Mouse (Mus musculus): ENCODE measurements around the gene Pomc. TPM values are rescaled to one million over a fixed set of nuclear protein-coding genes. Genes with fewer than 3 reads are reported as not detected.
"Not testable (repeated sequence)": the region's sequence is repeated elsewhere in the genome, so short reads cannot be mapped to it uniquely, and the experiment has no call there.

Pomc gene
- total RNA-seq, 2 experiments from 2014 or later: 1.2 to 1.3 TPM

DNA sequence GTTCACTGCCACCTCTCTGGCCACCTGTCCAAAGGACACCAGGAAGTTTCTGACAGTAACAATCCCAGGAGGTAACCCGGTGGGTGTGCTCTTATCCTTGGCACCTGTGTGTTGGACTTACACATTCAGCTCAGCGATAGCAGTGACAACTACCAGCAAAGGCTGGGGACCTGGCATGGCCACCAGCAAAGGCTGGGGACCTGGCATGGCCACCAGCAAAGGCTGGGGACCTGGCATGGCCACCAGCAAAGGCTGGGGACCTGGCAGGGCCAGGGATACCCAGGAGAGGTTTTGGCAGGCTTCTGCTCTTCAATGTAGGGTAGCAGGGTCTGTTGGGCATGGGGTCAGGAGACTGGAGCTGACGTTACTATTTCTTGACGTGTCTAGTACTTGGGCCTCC is 12.4 kb downstream of the Pomc start:
- DNase-seq: no peak

DNA sequence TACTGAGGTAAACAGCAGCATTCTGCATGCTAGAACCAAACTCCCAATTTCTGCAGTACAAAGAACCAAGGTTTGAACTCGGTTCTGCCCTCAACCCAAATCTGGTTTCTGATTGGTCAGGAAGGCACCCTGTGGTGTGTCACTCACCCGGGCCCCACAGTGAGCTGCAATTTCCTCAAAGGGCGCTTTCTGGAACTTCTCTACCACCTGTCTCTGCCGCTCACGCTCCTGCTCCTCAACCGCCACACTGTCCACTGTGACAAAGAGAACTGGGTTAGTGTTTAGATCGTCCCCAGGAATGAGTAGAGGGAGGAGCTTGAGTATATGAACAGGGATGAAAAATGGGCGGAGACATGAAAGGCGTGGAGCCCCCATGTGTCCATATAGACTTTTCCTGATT is 13.6 kb downstream of the Pomc start:
- no peak for DNase-seq

DNA sequence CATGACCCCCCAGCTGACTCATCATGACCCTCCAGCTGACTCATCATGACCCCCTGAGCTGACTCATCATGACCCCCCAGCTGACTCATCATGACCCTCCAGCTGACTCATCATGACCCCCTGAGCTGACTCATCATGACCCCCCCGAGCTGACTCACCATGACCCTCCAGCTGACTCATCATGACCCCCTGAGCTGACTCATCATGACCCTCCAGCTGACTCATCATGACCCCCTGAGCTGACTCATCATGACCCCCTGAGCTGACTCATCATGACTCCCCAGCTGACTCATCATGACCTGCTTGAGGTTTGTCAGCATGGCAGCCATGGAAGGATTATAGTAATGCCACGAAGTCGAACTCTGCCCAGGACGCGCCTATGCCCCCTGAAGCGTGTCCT is 18.4 kb downstream of the Pomc start:
- not testable (repeated sequence) for DNase-seq

DNA sequence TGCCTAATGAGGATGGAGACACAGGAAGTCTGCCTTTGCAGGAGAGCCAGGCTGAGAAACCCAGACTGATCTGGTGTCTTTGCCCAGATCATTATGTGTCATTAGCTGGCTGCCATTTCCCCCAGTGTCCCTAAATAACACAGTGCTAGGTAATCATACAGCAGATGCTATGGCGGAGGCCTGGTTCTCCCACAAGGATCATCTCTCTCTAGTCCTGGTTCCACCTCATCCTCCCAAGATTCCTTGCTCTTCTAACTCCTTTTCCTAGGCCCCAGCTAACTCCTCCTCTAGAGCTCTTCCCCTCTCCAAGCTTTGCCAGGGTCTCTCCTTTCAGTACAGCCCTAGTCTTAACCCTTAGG is 26.2 kb downstream of the Pomc start:
- no peak for DNase-seq

DNA sequence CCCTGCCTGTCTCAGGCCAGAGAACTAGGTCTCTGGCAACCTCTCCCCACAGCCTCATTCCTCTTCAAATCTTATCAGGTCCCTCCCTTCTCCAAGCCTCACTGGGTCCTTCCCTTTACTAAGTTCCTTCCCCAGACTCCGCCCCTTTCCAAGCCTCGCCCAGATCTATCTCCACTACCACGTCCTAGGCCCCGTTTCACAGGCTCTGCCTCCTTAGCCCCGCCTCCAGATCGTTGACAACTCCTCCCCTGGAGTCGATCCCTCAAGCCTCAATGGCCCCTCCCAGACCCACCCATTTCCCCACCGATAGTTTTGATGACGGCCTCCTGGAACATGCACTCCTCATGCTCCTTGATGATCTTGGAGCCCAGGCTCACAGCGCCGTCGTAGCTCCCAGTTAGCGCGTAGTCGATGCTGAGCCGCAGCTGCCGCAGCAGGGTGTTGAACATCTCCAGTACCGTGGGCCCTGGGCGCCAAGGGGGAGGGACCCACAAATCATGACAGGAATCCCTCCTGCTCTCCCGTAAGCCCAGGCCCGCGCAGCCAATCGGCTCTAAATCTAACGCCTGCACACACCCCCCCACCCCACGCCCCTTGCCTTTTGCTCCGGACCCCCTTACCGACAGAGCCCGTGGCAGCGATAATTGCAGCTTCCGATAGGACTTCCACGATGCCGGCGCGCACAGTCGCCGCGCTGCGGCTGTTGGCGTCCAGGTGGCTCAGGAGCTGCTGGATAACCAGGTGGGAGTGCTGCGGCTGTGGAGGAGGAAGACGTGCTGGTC is 26.8 kb downstream of the Pomc start:
- peak; percentile 87 to 90 for DNase-seq

DNA sequence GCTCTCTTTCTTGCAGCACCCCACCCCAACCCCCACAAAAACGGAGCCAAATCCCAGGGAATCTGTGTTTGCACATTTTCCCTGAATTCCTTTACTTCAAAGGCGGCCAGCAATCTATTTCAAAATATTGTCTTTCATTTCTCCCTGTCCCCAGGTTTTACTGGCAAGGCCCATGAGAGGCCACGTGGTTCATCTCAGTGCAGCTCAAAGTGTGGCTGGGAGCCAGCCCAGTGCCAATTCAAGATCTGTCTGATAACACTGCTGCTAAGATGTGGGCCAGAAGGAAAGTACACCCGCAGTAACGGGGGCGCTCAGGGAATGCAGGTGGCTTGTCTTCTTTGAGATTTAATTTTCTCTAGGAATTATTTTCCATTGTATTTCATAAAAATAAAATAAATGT is 27.5 kb downstream of the Pomc start:
- peak; percentile 74 to 78 for DNase-seq

DNA sequence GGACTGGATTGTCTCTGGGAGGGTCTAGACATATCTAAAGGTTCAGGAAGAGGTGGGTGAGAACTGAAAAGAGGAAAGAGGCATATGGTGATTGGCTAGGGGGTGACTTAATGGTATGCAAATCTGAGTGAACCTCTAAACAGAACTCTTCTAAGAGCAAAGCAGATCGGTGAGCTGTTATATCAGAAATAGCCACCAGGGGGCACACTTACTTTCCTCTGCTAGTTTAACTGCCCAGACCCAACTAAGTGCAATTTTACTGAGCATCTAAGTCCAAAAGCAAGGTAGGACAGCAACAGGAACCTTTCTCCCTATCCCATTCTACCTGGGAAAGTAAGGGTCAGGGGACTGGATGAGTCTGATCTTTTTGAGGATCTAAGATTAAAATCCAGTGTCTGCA is 29.0 kb downstream of the Pomc start:
- DNase-seq: peak; percentile 75 to 85

DNA sequence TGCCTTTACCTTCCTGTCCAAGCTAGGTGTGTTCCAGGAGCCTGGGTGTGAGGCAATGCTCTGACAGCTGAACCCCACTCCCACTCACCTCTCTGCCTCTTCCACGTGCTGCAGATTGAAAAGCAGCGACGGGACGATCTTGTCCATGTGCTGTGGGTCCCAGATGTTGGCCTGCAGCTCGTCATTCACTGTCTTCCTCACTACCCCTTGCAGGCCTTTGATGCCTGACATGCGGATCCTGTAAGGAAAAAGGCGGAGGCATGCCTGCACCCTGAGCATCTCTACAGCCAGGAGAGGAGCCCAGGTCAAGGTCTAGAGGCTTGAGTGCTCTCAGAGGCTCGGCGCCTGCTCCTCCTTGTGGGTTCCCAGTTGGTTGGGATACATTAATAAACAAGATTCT is 29.7 kb downstream of the Pomc start:
- no peak for DNase-seq

DNA sequence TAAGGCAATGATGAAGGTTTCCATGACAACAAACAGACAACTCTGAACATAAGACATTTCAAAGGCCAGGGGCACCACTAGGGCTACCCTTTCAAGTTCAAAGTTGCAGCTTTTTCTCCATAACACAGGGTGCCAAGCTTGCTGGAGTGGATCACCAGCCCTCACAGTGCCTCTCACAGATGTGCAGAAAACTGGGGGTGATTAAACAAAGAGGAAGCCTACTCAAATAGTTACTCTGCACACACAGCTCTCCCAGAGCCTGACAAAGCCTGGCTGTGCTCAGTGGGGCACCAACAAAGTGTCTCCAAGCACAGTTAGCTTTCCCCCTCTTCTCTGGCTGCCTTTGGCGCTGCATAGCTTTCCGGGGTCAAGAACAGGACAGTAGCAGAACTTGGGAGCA is 35.2 kb downstream of the Pomc start:
- no peak for DNase-seq

DNA sequence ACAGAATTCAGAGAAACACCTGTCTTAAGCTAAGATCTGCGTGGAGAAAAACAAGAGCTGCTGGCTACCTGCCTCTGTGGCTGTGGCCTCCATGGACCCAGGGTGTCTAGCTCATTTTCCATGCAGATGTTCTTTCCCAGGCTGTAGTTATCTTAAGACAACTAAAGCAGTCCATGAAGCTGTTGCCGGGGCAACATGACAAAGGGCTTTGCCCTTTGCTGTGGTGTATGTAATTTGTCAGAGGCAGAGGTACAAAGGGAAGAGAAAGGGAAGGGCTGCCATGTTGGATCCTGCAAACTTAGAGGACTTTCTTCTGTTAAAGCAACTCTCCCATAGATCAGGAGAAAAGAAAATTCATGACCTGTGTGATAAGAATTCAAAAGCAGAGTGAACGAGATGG is 36.3 kb downstream of the Pomc start:
- no peak for DNase-seq

DNA sequence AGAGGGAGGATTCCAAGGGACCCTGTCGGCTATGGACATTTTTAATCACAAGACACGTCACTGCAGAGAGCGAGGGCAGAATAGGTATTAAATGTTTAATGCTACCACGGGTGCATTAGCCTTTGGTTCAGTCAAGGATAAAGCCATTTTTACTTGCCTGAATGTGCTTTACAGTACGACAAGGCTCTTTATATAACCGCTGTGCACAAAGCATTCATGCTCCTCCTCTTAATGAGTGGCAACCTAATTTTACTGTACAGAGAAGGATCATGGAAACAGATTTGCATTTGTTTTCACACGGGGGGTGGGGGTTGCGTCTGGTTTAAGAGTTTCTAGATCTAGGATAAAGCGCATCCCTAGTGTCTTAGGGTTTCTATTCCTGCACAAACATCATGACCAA is 42.0 kb downstream of the Pomc start:
- no peak for DNase-seq

DNA sequence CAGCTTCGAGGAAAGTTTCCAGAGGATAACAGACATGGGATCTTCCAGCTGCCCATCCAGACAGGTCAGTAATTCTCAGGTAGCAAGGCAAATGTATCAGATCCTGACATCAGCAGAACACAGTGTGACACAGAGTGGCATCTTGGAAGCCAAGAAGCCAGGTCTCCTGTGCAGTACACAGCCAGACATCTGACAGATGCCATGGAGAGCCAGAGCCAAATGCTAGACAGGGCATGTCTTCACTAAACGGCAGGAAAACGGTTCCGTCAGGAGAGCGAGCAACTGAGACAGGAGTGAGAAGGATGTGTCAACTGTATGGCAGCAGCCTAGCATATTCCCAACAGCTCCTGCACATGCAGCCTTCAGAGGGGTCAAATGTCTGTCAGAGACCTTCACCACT is 45.7 kb downstream of the Pomc start:
- DNase-seq: no peak

DNA sequence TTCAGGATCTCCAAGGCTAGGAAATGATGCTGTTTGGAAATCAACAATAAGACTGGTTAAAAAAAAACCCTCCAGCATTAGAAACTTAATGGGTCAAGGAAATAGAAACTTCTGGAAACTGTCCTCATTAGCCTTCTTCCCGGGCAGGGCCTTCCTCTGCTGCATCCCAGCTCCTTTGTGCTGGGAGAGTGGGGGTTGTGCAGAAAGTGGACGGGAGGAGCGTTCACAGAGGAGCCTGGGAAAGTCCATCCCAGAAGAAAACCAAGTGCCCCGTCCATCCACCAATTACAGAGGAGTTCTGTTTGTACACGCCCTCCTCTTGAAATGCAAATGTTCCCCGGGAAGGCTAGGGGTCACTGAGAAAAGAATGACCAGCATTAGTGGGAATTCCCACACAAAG is 49.9 kb downstream of the Pomc start:
- peak in 1 of 2 experiments; percentile 45 for DNase-seq

DNA sequence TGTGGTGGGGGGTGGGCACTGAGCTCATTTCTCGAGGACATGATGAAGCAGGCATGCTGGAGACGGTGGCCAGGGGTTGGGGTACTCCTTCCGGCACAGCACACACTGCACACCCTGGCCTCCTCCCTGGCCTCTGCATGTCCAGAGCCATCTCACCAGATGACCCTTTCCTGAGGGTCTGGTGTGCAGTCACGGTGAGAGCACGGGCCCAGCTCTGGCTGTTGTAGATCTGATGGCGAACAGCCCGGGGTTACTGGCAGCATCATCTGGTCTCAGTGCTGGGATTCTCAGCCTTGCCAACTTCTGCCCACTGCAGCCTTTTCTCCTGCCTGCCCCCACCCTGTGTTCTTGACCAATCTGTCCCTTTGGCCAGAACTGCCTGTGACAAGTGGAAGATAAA is 51.3 kb downstream of the Pomc start:
- DNase-seq: peak in 1 of 2 experiments; percentile 23

DNA sequence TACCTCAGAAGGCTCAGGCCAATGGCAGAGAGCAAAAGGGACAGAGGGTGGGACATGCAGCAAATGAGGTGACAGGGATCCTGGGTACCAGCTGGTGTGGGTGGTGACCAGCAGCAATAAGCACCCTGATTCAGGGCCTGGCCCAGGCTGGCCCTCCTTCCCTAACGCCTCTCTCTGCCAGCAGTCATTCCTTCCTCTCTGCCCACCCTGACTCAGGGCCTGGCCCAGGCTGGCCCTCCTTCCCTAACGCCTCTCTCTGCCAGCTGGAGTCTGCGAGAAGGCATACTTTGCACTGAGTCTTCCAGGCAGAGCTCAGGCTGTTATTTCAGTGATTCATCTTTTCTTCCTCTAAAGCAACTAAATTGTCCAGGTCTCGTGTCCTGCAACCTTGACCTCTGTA is 52.4 kb downstream of the Pomc start:
- DNase-seq: peak; percentile 54 to 62

DNA sequence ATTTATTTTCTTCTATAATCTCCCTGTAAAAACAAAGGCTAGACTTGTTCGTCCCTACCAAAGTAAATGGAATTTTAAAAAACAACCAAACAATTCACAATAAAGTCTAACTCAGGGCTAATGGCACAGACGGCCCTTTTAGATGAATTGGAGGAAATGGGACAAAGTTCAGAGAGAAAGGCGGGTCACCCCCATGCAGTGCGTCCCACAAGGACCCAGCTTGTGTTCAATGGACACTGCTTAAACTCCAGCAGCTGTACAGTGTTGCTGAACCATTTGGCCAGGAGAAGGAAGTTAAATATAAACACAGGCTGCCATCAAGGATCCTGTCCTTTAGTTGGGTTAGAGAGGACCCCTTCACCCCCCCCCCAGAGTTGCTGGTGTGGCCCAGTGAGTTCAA is 53.0 kb downstream of the Pomc start:
- no peak for DNase-seq

DNA sequence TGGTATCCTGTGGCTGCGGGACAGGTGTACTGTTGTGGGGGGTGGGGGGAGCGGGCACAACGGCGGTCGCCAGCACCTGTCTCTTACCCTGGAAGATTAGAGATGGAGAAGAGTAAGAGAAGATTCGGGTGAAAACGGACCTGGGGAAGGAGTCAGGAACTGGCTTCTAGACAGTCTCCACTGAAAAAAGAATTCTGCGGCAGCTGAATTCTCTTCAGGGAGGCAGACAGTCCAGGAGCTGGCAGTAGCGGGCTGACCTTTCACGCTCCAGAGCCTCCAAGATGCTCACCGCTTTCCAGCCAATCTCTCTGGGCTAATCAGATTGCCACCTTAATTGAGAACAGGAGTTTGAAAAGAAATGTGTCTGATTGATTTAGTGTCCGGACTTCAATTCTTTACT is 54.0 kb downstream of the Pomc start:
- DNase-seq: no peak

Other genes with a start within 250 kb of the Pomc start
- 10 to 100 TPM; 51.6 to 52.4 TPM for gene Dnmt3a, start 148.9 kb upstream of the Pomc start, total RNA-seq (2021)
- gene Efr3b, start 84.0 kb downstream of the Pomc start, total RNA-seq (2021): 1 to 10 TPM; 1.9 to 5.1 TPM
- 1 to 10 TPM; 4.9 to 5.5 TPM for gene Dnajc27, start 127.6 kb downstream of the Pomc start, total RNA-seq (2021)
- 10 to 100 TPM; 27.4 to 47.1 TPM for gene Adcy3, start 178.2 kb downstream of the Pomc start, total RNA-seq (2021)

Measured in adrenal gland, postnatal 36 days (tissue).